Mouse (Mus musculus): ENCODE measurements around the gene Tomt. TPM values are rescaled to one million over a fixed set of nuclear protein-coding genes. Genes with fewer than 3 reads are reported as not detected.
A peak's percentile ranks its signal among the peaks of the same experiment; 100 is the strongest.
"Not testable (repeated sequence)": the region's sequence is repeated elsewhere in the genome, so short reads cannot be mapped to it uniquely, and the experiment has no call there.

Gene Tomt
- polyA plus RNA-seq, 1 experiment from 2014 or later, result 0.20 TPM

DNA sequence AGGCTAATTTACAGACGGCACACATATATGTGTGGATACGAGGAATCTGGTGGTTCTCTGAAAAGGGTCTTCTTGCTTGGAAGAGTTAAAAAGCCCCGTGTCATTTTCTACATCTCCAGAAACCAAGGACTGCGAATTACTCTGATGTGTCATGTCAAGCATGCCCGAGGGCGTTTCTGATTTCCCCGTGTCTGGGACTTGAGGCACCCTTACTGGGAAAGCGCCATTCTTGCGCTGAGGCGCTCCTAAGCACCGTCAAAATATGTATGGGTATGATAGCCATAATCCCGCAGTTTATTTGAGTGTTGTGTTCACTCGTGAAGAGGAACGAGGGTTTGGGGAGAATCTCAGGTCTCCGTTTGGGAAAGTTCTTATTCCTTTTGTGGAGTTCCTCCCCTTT is 27.1 kb upstream of the Tomt start:
- Histone ChIP-seq H3K9me3 (ENCODE audit: control insufficient read depth) (no peaks in the 10 kb centered on the region), H3K4me1 (replicated peaks; ENCODE audit: control insufficient read depth, insufficient read depth, low read length) (no peaks in the 10 kb centered on the region), H3K4me2 (replicated peaks; ENCODE audit: low read depth) (peak overlapping the region; percentile 87), H3K27ac (ENCODE audit: low read depth, low read length) (peak overlapping the region; percentile 67), H3K4me3 (ENCODE audit: low read depth, low read length) (peak overlapping the region; percentile 63), H3K9ac (ENCODE audit: low read depth, low read length) (peak overlapping the region; percentile 54), H3K36me3 (ENCODE audit: control insufficient read depth, insufficient read depth) (no peaks in the 10 kb centered on the region), H3K27me3 (replicated peaks; ENCODE audit: control insufficient read depth, insufficient read depth, low read length) (no peaks in the 10 kb centered on the region)
- no peak for TF ChIP-seq CTCF (IDR thresholded peaks at IDR 0.05; ENCODE audit: low read depth)
- 3% methylated on average over 15 of the region's 15 CpGs for WGBS
- 0 out of 2 replicates have a peak, but pooled peaks have one; percentile 39 for ATAC-seq

DNA sequence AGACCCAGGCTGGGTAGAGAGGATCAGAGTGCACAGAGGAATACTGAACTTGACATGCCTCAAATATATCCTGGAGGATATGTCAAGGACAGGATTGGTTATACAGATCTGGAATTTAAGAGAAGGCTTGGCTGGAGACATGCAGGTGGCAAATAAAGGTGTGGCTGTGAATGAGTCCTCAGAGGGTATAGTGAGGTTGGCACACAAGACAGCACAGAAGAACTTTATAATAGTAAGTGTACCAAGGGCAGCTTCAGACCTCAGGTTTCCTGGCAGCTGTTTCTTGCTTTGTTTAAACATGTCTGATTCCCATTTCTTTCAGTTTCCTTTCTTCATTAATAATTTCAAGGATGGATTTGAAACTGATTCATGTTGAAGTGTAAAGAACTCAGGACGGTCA is 26.4 kb upstream of the Tomt start:
- no peaks in the 10 kb centered on the region for H3K36me3 ChIP-seq (ENCODE audit: control insufficient read depth, insufficient read depth)
- H3K27me3 ChIP-seq (replicated peaks; ENCODE audit: control insufficient read depth, insufficient read depth, low read length), result no peaks in the 10 kb centered on the region
- no peaks in the 10 kb centered on the region for H3K4me1 ChIP-seq (replicated peaks; ENCODE audit: control insufficient read depth, insufficient read depth, low read length)
- H3K27ac ChIP-seq (ENCODE audit: low read depth, low read length), result no peak overlapping the region
- H3K9ac ChIP-seq (ENCODE audit: low read depth, low read length), result no peak overlapping the region
- H3K4me3 ChIP-seq (ENCODE audit: low read depth, low read length), result no peak overlapping the region
- ATAC-seq, result no peak
- 47% methylated on average over 1 of the region's 1 CpGs for WGBS
- no peaks in the 10 kb centered on the region for H3K9me3 ChIP-seq (ENCODE audit: control insufficient read depth)
- TF ChIP-seq CTCF (IDR thresholded peaks at IDR 0.05; ENCODE audit: low read depth), result no peak
- H3K4me2 ChIP-seq (replicated peaks; ENCODE audit: low read depth), result peak overlapping the region; percentile 87; the same call in 1 of the 2 replicates

DNA sequence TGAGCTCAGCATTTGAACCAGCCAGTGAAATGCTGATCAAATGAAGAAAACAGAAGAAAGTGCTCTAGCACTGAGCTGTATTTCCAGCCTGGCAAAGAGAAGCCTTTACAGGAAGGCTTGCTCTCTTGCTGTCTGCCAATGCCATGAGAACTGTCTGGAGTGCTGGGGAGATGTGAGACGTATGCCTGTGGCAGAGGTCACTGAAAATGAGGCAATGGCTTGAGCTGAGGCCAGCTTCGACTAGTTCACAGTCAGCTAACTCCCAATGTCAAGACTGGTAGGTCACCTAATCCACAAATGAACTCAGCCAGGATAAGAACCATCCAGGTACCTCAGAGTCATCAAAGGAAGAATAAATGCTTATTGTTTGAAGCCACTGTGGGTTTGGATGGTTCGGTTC is 21.9 kb upstream of the Tomt start:
- no peak overlapping the region for H3K4me3 ChIP-seq (ENCODE audit: low read depth, low read length)
- H3K36me3 ChIP-seq (ENCODE audit: control insufficient read depth, insufficient read depth), result no peaks in the 10 kb centered on the region
- H3K4me2 ChIP-seq (replicated peaks; ENCODE audit: low read depth), result no peak overlapping the region
- no peak overlapping the region for H3K9ac ChIP-seq (ENCODE audit: low read depth, low read length)
- H3K27me3 ChIP-seq (replicated peaks; ENCODE audit: control insufficient read depth, insufficient read depth, low read length), result no peaks in the 10 kb centered on the region
- no peak for TF ChIP-seq CTCF (IDR thresholded peaks at IDR 0.05; ENCODE audit: low read depth)
- H3K4me1 ChIP-seq (replicated peaks; ENCODE audit: control insufficient read depth, insufficient read depth, low read length), result no peaks in the 10 kb centered on the region
- H3K27ac ChIP-seq (ENCODE audit: low read depth, low read length), result no peak overlapping the region
- no peaks in the 10 kb centered on the region for H3K9me3 ChIP-seq (ENCODE audit: control insufficient read depth)
- 0 out of 2 replicates have a peak, but pooled peaks have one; percentile 39 for ATAC-seq
- 72% methylated on average over 3 of the region's 3 CpGs for WGBS

DNA sequence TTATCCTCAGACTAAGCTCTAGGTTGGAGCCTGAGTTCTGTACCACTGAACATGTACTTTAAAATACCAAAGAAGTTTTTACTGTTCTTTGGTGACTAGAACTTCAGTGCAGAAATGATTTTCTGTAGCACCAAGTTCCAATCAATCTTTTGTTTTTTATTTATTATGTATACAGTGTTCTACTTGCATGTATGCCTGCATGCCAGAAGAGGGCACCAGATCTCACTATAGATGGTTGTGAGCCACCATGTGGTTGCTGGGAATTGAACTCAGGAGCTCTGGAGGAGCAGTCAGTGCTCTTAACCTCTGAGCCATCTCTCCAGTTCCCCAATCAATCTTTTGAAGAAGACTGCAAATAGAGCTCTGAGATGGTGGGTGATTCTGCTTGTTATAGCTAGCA is 19.7 kb upstream of the Tomt start:
- H3K4me3 ChIP-seq (ENCODE audit: low read depth, low read length); H3K4me2 ChIP-seq (replicated peaks; ENCODE audit: low read depth); H3K4me1 ChIP-seq (replicated peaks; ENCODE audit: control insufficient read depth, insufficient read depth, low read length); H3K27me3 ChIP-seq (replicated peaks; ENCODE audit: control insufficient read depth, insufficient read depth, low read length); H3K9me3 ChIP-seq (ENCODE audit: control insufficient read depth); H3K27ac ChIP-seq (ENCODE audit: low read depth, low read length); ATAC-seq; H3K9ac ChIP-seq (ENCODE audit: low read depth, low read length); H3K36me3 ChIP-seq (ENCODE audit: control insufficient read depth, insufficient read depth): not testable (repeated sequence)
- TF ChIP-seq CTCF (IDR thresholded peaks at IDR 0.05; ENCODE audit: low read depth), result peak; percentile 41; the same call in 1 of the 2 replicates

DNA sequence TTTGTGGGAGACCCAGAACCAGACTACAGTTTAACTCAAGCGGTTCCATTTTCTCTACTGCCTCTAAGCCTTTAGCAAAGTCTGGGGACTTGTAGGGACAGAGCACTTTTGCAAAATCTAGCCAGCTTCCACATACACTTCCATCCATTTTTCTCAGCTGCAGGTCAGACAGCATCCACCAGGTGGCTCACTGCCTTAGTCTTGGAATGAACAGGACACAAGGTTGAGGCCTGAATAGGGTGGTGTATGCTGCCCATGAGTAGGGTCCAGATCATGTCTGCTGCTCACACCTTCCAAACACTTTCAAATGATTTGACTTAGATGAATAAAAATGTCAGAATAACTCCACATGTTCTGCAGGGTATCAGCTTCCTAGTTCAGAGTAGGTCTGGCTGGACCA is 11.9 kb upstream of the Tomt start:
- no peak overlapping the region for H3K9ac ChIP-seq (ENCODE audit: low read depth, low read length)
- no peak overlapping the region for H3K27ac ChIP-seq (ENCODE audit: low read depth, low read length)
- peaks cover 21% of the 10 kb centered on the region for H3K36me3 ChIP-seq (ENCODE audit: control insufficient read depth, insufficient read depth)
- no peak overlapping the region for H3K4me3 ChIP-seq (ENCODE audit: low read depth, low read length)
- peak; percentile 32; the same call in 1 of the 2 replicates for ATAC-seq
- 10% methylated on average over 1 of the region's 1 CpGs for WGBS
- peak; percentile 94 for TF ChIP-seq CTCF (IDR thresholded peaks at IDR 0.05; ENCODE audit: low read depth)
- H3K4me2 ChIP-seq (replicated peaks; ENCODE audit: low read depth), result no peak overlapping the region
- no peaks in the 10 kb centered on the region for H3K27me3 ChIP-seq (replicated peaks; ENCODE audit: control insufficient read depth, insufficient read depth, low read length)
- no peaks in the 10 kb centered on the region for H3K9me3 ChIP-seq (ENCODE audit: control insufficient read depth)
- H3K4me1 ChIP-seq (replicated peaks; ENCODE audit: control insufficient read depth, insufficient read depth, low read length), result no peaks in the 10 kb centered on the region

DNA sequence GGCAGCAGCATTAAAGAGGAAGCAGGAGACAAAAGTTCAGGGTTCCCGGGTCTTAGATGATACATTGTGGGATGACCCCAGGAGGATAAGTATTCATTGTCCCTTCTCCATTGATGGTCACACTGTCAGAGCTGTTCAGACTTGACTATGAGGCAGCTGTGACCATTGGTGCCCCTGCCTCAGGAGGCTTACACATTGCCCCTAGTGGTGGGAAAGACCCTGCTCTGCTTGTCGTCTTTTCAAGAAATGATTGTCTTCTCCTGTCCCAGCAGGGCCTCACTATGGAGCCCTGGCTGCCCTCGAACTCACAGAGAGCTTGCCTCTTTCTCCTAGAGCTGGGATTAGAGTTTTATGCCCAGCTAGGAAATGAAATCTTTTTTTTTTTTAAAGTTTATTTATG is 5.8 kb upstream of the Tomt start:
- Histone ChIP-seq H3K4me2 (replicated peaks; ENCODE audit: low read depth) (no peak overlapping the region), H3K9ac (ENCODE audit: low read depth, low read length) (no peak overlapping the region), H3K4me1 (replicated peaks; ENCODE audit: control insufficient read depth, insufficient read depth, low read length) (no peaks in the 10 kb centered on the region), H3K4me3 (ENCODE audit: low read depth, low read length) (no peak overlapping the region), H3K9me3 (ENCODE audit: control insufficient read depth) (no peaks in the 10 kb centered on the region), H3K27me3 (replicated peaks; ENCODE audit: control insufficient read depth, insufficient read depth, low read length) (no peaks in the 10 kb centered on the region), H3K36me3 (ENCODE audit: control insufficient read depth, insufficient read depth) (peaks cover 54% of the 10 kb centered on the region), H3K27ac (ENCODE audit: low read depth, low read length) (no peak overlapping the region)
- peak; percentile 42 for TF ChIP-seq CTCF (IDR thresholded peaks at IDR 0.05; ENCODE audit: low read depth)
- WGBS, result 64% methylated on average over 3 of the region's 3 CpGs
- ATAC-seq, result no peak

DNA sequence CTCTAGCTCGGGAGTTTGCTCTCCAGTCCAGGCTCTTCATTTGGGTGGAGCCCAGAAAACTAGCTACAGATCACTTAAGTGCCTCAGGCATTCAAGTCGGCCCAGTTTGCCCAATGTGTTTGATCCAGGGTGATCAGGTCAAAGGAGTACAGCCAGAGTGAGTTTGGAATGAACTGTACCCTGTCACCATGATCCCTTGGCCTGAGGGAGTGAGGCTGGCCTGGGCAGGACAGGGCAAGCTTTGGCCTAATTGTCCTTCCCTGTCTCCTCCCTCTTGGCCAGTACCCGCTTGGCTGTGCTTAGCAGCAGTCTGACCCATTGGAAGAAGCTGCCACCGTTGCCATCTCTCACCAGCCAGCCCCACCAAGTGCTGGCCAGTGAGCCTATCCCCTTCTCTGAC is 4.0 kb upstream of the Tomt start:
- Histone ChIP-seq H3K4me1 (replicated peaks; ENCODE audit: control insufficient read depth, insufficient read depth, low read length) (no peaks in the 10 kb centered on the region; the same call in none of the 2 replicates), H3K27ac (ENCODE audit: low read depth, low read length) (no peak overlapping the region), H3K9me3 (ENCODE audit: control insufficient read depth) (no peaks in the 10 kb centered on the region), H3K4me2 (replicated peaks; ENCODE audit: low read depth) (no peak overlapping the region), H3K27me3 (replicated peaks; ENCODE audit: control insufficient read depth, insufficient read depth, low read length) (no peaks in the 10 kb centered on the region), H3K4me3 (ENCODE audit: low read depth, low read length) (no peak overlapping the region), H3K9ac (ENCODE audit: low read depth, low read length) (no peak overlapping the region), H3K36me3 (ENCODE audit: control insufficient read depth, insufficient read depth) (peaks cover 51% of the 10 kb centered on the region)
- 84% methylated on average over 4 of the region's 4 CpGs for WGBS
- no peak for ATAC-seq
- no peak for TF ChIP-seq CTCF (IDR thresholded peaks at IDR 0.05; ENCODE audit: low read depth)

Measured in intestine, postnatal 0 days (tissue).